Mouse (Mus musculus): ENCODE results near the gene LTO1.

DNA sequence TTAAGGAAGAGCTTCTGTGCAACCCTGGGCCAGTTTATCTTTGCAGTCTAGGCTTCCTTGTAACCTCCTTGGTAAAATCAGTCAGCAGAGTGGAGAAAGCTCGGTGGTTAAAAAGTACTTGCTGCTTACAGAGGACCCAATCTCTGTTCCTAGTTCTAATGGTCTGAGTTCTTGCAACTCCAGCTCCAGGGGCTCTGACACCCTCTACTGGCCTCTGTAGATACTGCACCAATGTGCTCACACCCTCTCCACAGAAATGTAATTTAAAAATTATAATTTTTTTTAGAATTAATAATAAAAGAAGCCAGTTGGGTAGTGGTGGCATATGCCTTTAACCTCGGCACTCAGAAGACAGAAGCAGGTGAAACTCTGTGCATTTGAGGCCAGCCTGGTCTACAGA is 27.2 kb upstream of the LTO1 start:
- TF ChIP-seq CTCF (IDR thresholded peaks at IDR 0.05; ENCODE audit: insufficient read depth, low read length) (no peak), POLR2A (IDR thresholded peaks at IDR 0.05; ENCODE audit: borderline replicate concordance, extremely low read depth, low read depth, low read length) (no peak)

Data from lung, adult 2 months (tissue).